Mouse (Mus musculus): Measurements from ENCODE around the gene Wdr38.

DNA sequence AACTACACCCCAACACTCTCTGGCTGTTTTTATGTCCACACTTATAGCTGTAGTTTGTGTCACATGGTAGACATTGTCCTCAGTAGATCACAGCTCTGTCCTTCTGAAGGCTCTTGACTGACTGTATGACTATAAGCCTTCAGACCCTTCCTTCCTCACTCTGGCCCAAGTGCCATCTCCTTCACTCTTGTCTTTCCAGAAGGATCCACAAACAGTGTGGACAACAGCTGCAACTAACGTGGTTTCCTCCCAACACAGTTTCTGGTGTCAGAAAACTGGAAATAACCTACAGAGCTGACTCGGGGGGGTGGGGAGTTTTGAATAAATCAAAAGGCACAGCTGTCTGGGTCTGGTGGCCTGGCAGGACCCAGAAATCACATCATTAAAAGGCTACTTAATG, 41.2 kb upstream of the Wdr38 start:
- no peak for TF ChIP-seq CTCF (IDR thresholded peaks at IDR 0.05; ENCODE audit: borderline replicate concordance, control insufficient read depth, extremely low read depth, insufficient read depth, low read length, poor library complexity)
- no peak for TF ChIP-seq POLR2A (IDR thresholded peaks at IDR 0.05; ENCODE audit: control insufficient read depth, extremely low read depth, insufficient read depth, low read length, poor library complexity)
